Mouse (Mus musculus) gastrocnemius, adult 18-20 months (tissue): ENCODE measurements around the gene Mtmr11. TPM values are rescaled to one million over a fixed set of nuclear protein-coding genes. Genes with fewer than 3 reads are reported as not detected.
A peak's percentile ranks its signal among the peaks of the same experiment; 100 is the strongest.
"Not testable (repeated sequence)": the region's sequence is repeated elsewhere in the genome, so short reads cannot be mapped to it uniquely, and the experiment has no call there.

Experiments
- DNase-seq: peaks from one replicate; pipeline ENCODE4 v3.0.0; 2021; ENCODE audit warnings: low spot score
- total RNA-seq, 2 experiments: library from RNA; stranded (reverse); gene quantifications; 2 replicates each; pipeline ENCODE4 v1.2.3; 2021

The Mtmr11 gene
- total RNA-seq, 2 experiments from 2014 or later, result 2.0 to 3.1 TPM

- DNase-seq, result no peak
Measured at GRCm38 (mm10) chr3:96171583-96172196, 9.9 kb downstream of the Mtmr11 start.

GRCm38 (mm10) chr3:96172197-96173178 is 10.7 kb downstream of the Mtmr11 start, which contains the start of gene Sf3b4:
TSS of gene Sf3b4 (plus strand) at chr3:96172332.
- DNase-seq, result peak; percentile 82

GRCm38 (mm10) chr3:96173185-96173584 is 11.4 kb downstream of the Mtmr11 start:
- DNase-seq, result no peak

- DNase-seq, result not testable (repeated sequence)
Measured at GRCm38 (mm10) chr3:96174042-96174441, 12.2 kb downstream of the Mtmr11 start.

- DNase-seq, result no peak
Measured at GRCm38 (mm10) chr3:96175251-96175650, 13.4 kb downstream of the Mtmr11 start.

- no peak for DNase-seq
Measured at GRCm38 (mm10) chr3:96178427-96178826, 16.6 kb downstream of the Mtmr11 start.

- DNase-seq, result no peak
Measured at GRCm38 (mm10) chr3:96178902-96179301, 17.1 kb downstream of the Mtmr11 start.

- peak; percentile 67 for DNase-seq
Measured at GRCm38 (mm10) chr3:96179531-96179930, 17.7 kb downstream of the Mtmr11 start.

- no peak for DNase-seq
Measured at GRCm38 (mm10) chr3:96180727-96181477, 19.1 kb downstream of the Mtmr11 start, which contains the start of gene Sv2a. TSS of gene Sv2a (plus strand) at chr3:96181151.

- no peak for DNase-seq
Measured at GRCm38 (mm10) chr3:96181510-96182381, 19.9 kb downstream of the Mtmr11 start.

GRCm38 (mm10) chr3:96182382-96182776 is 20.6 kb downstream of the Mtmr11 start:
- no peak for DNase-seq

- DNase-seq, result no peak
Measured at GRCm38 (mm10) chr3:96192977-96193376, 31.2 kb downstream of the Mtmr11 start.

GRCm38 (mm10) chr3:96194966-96195365 is 33.2 kb downstream of the Mtmr11 start:
- DNase-seq, result no peak

- DNase-seq, result no peak
Measured at GRCm38 (mm10) chr3:96195616-96196313, 34.0 kb downstream of the Mtmr11 start.

GRCm38 (mm10) chr3:96196437-96197128 is 34.8 kb downstream of the Mtmr11 start:
- DNase-seq, result no peak

- DNase-seq, result peak; percentile 87
Measured at GRCm38 (mm10) chr3:96197129-96197749, 35.4 kb downstream of the Mtmr11 start.

- no peak for DNase-seq
Measured at GRCm38 (mm10) chr3:96198181-96198580, 36.4 kb downstream of the Mtmr11 start.

- not testable (repeated sequence) for DNase-seq
Measured at GRCm38 (mm10) chr3:96198601-96199251, 36.9 kb downstream of the Mtmr11 start.
